Mouse (Mus musculus): ENCODE measurements around the gene Rundc3b.

Rundc3b gene

GRCm38 (mm10) chr5:8622596-8623231 lies at the start of gene Rundc3b:
Rundc3b (minus strand) TSS chr5:8622952.
- in situ Hi-C loops (cut with MboI; ENCODE audit: unreplicated experiment in 2 of 2) = loop anchor here (10.0 kb wide), 2 partner anchors 52 to 172 kb away; partner anchors contain the start of gene Abcb1b (in 1 of the 2)

GRCm38 (mm10) chr5:8669606-8670005 lies 46.9 kb upstream of the Rundc3b start:
- in situ Hi-C loops (cut with MboI; ENCODE audit: unreplicated experiment in 2 of 2) = loop anchor here in 1 of 2 experiments (10.0 kb wide), 1 partner anchor 45 kb away; the partner anchor contains the start of gene Rundc3b

- in situ Hi-C loops (cut with MboI; ENCODE audit: unreplicated experiment in 2 of 2) = no loop called here
These were observed 45.2 kb upstream of the Rundc3b start for GRCm38 (mm10) chr5:8667758-8668474.

- in situ Hi-C loops (cut with MboI; ENCODE audit: unreplicated experiment in 2 of 2) = no loop called here
These were observed 41.9 kb upstream of the Rundc3b start for GRCm38 (mm10) chr5:8664678-8665077.

- in situ Hi-C loops (cut with MboI; ENCODE audit: unreplicated experiment in 2 of 2) = no loop called here
These were observed 38.0 kb upstream of the Rundc3b start for GRCm38 (mm10) chr5:8660738-8661151.

- in situ Hi-C loops (cut with MboI; ENCODE audit: unreplicated experiment in 2 of 2) = no loop called here
These were observed 37.4 kb upstream of the Rundc3b start, which contains the start of gene Abcb1a for GRCm38 (mm10) chr5:8659911-8660737. Abcb1a (plus strand) TSS chr5:8660077.

- in situ Hi-C loops (cut with MboI; ENCODE audit: unreplicated experiment in 2 of 2) = no loop called here
These were observed 29.3 kb upstream of the Rundc3b start for GRCm38 (mm10) chr5:8652085-8652484.

GRCm38 (mm10) chr5:8648774-8649173 lies 26.0 kb upstream of the Rundc3b start:
- in situ Hi-C loops (cut with MboI; ENCODE audit: unreplicated experiment in 2 of 2) = no loop called here

GRCm38 (mm10) chr5:8648300-8648699 lies 25.5 kb upstream of the Rundc3b start:
- in situ Hi-C loops (cut with MboI; ENCODE audit: unreplicated experiment in 2 of 2) = no loop called here

GRCm38 (mm10) chr5:8634489-8634975 lies 11.8 kb upstream of the Rundc3b start:
- in situ Hi-C loops (cut with MboI; ENCODE audit: unreplicated experiment in 2 of 2) = no loop called here

- in situ Hi-C loops (cut with MboI; ENCODE audit: unreplicated experiment in 2 of 2) = no loop called here
These were observed 10.1 kb upstream of the Rundc3b start for GRCm38 (mm10) chr5:8632901-8633300.

GRCm38 (mm10) chr5:8622071-8622595 lies 619 bp downstream of the Rundc3b start:
- in situ Hi-C loops (cut with MboI; ENCODE audit: unreplicated experiment in 2 of 2) = loop anchor here (10.0 kb wide), 2 partner anchors 53 to 173 kb away; partner anchors contain the start of gene Abcb1b (in 1 of the 2)

GRCm38 (mm10) chr5:8571118-8571517 lies 51.6 kb downstream of the Rundc3b start:
- in situ Hi-C loops (cut with MboI; ENCODE audit: unreplicated experiment in 2 of 2) = no loop called here

- in situ Hi-C loops (cut with MboI; ENCODE audit: unreplicated experiment in 2 of 2) = no loop called here
These were observed 55.9 kb downstream of the Rundc3b start for GRCm38 (mm10) chr5:8566867-8567266.

GRCm38 (mm10) chr5:8544512-8544911 lies 78.2 kb downstream of the Rundc3b start:
- in situ Hi-C loops (cut with MboI; ENCODE audit: unreplicated experiment in 2 of 2) = no loop called here

GRCm38 (mm10) chr5:8542631-8543207 lies 80.0 kb downstream of the Rundc3b start:
- in situ Hi-C loops (cut with MboI; ENCODE audit: unreplicated experiment in 2 of 2) = no loop called here

- in situ Hi-C loops (cut with MboI; ENCODE audit: unreplicated experiment in 2 of 2) = no loop called here
These were observed 81.3 kb downstream of the Rundc3b start for GRCm38 (mm10) chr5:8541120-8542117.

GRCm38 (mm10) chr5:8519006-8519405 lies 103.7 kb downstream of the Rundc3b start:
- in situ Hi-C loops (cut with MboI; ENCODE audit: unreplicated experiment in 2 of 2) = no loop called here

GRCm38 (mm10) chr5:8491778-8492177 lies 131.0 kb downstream of the Rundc3b start:
- in situ Hi-C loops (cut with MboI; ENCODE audit: unreplicated experiment in 2 of 2) = loop anchor here in 1 of 2 experiments (5.0 to 25.0 kb wide), 3 partner anchors 113 to 946 kb away; no protein-coding TSS in a partner anchor

Measured in v-Abl transformed pro-B cells (cell line).